Mouse (Mus musculus): Measurements from ENCODE around the gene Klk8.

- no peak for TF ChIP-seq CTCF (IDR thresholded peaks at IDR 0.05; ENCODE audit: low read depth)
- TF ChIP-seq EP300 (optimal IDR thresholded peaks at IDR 0.05) = no peak
Measured at GRCm38 (mm10) chr7:43799876-43800275, 2.5 kb downstream of the Klk8 start.

Measured in stomach, postnatal 0 days (tissue).